Mouse (Mus musculus): ENCODE data around the gene Kalrn. TPM values are rescaled to one million over a fixed set of nuclear protein-coding genes. Genes with fewer than 3 reads are reported as not detected.

Gene Kalrn
- polyA plus RNA-seq, 1 experiment from 2014 or later: 33.2 TPM

DNA sequence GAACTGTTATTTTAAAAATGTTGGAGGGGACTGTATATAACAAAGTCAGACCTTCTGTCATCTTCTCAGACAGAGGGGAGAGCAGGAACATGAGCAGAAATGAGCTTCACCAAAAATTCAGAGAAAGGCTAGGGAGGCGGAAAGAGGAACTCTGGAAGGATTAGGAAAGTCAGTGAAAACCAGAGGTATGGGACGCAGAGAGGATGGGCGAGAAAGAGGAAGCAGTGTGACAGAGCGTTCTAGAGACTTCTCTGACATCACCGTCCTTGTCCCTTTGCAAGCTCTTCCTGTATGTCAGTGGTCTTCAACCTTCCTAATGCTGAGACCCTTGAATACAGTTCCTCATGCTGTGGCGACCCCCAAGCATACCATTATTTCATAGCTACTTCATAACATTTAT is 588.0 kb downstream of the Kalrn start:
- Histone ChIP-seq H3K4me3 (no peak overlapping the region), H3K9me3 (replicated peaks) (no peaks in the 10 kb centered on the region), H3K4me2 (replicated peaks) (no peak overlapping the region), H3K4me1 (no peaks in the 10 kb centered on the region), H3K27me3 (no peaks in the 10 kb centered on the region), H3K36me3 (peaks cover 6% of the 10 kb centered on the region; the same call in 1 of the 2 replicates), H3K9ac (no peak overlapping the region), H3K27ac (no peak overlapping the region)
- 88% methylated on average over 6 of the region's 6 CpGs for WGBS
- no peak for ATAC-seq (ENCODE audit: low FRiP score)

GRCm38 (mm10) chr16:33983712-33984111 is 589.6 kb downstream of the Kalrn start:
- Histone ChIP-seq H3K9me3 (replicated peaks) (no peaks in the 10 kb centered on the region), H3K4me1 (no peaks in the 10 kb centered on the region), H3K27me3 (no peaks in the 10 kb centered on the region), H3K4me2 (replicated peaks) (no peak overlapping the region), H3K4me3 (no peak overlapping the region), H3K27ac (no peak overlapping the region), H3K9ac (no peak overlapping the region), H3K36me3 (peaks cover 7% of the 10 kb centered on the region)
- ATAC-seq (ENCODE audit: low FRiP score): no peak
- 95% methylated on average over 6 of the region's 6 CpGs for WGBS

- no peaks in the 10 kb centered on the region for H3K27me3 ChIP-seq
- WGBS: 38% methylated on average over 2 of the region's 2 CpGs
- no peak overlapping the region for H3K4me2 ChIP-seq (replicated peaks)
- H3K9me3 ChIP-seq (replicated peaks): no peaks in the 10 kb centered on the region
- peaks cover 42% of the 10 kb centered on the region for H3K36me3 ChIP-seq
- no peaks in the 10 kb centered on the region for H3K4me1 ChIP-seq
- ATAC-seq (ENCODE audit: low FRiP score): no peak
- no peak overlapping the region for H3K4me3 ChIP-seq
- no peak overlapping the region; the same call in 1 of the 2 replicates for H3K27ac ChIP-seq
- H3K9ac ChIP-seq: no peak overlapping the region
Measured at GRCm38 (mm10) chr16:33979855-33980254, 593.5 kb downstream of the Kalrn start.

DNA sequence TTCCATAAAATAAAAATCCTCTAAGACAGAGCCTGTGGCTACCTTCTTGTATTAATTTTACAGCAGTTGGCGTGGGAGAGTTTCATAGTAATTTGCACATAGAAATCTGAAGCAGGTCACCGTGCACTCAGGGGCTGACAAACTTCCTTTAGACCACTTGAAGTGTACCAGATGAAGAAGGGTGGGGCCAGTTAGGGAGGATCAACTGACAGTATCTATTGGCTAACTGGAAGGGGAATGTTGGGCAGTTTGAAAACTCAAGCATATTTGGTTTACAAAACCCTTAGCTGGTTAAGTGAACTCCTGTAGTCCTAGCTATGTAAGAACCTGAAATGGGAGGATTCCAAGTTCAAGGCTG is 606.1 kb downstream of the Kalrn start:
- Histone ChIP-seq H3K9ac (peak overlapping the region; percentile 86; the same call in 1 of the 2 replicates), H3K27me3 (no peaks in the 10 kb centered on the region)
- WGBS: 70% methylated on average over 2 of the region's 2 CpGs

DNA sequence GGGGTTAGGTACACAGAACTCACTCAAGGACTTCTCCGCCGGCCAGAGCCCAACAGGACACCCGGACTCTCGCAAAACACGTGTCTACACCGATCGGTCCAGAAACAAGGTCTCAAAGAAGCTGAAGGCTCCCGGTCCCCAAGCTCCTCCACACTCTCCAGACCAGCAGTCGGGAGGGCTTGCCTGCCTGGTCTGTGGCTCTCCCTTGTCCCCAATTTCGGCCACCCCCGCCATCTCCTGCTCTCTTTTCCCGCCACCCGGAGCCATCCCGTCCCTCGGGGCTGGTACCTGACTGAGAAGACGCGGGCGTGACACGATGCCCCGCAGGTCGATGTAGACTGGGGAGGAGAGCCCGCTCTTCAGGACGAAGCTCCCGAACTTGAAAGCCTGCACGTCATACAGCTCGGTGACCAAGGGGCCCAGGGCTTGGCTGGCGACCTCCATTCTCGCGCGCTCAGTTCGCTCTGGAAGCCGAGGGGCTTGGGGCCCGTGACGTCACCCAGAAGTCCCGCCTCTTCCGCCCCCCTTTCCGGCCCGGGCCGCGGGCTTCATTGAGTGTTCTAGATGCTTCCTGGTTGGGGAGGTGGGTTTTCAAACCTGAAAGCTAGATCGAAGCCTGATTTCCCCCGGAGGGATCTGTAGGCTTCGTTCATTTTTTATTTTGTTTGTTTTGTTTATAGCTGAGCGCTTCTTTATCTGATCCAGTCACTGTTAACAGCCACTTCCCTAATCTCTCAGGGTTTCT is 606.6 kb downstream of the Kalrn start, which contains the start of gene Umps:
TSS of gene Umps (minus strand) at position 501 of the 745 bp plus-strand sequence.
- 2% methylated on average over 44 of the region's 44 CpGs for WGBS
- no peaks in the 10 kb centered on the region for H3K27me3 ChIP-seq
- H3K4me3 ChIP-seq: peak within 1 kb of the TSS; percentile 85
- H3K27ac ChIP-seq: peak within 1 kb of the TSS; percentile 50
- peak; percentile 93 for ATAC-seq (ENCODE audit: low FRiP score)
- peaks cover 18% of the 10 kb centered on the region for H3K36me3 ChIP-seq
- H3K4me2 ChIP-seq (replicated peaks): peak within 1 kb of the TSS; percentile 86
- H3K9ac ChIP-seq: peak within 1 kb of the TSS; percentile 86
- H3K4me1 ChIP-seq: peaks cover 17% of the 10 kb centered on the region
- no peaks in the 10 kb centered on the region for H3K9me3 ChIP-seq (replicated peaks)

More for the DNA sequence above, 606.1 kb downstream of the Kalrn start:
- peak overlapping the region; percentile 50 for H3K27ac ChIP-seq
- peaks cover 17% of the 10 kb centered on the region for H3K4me1 ChIP-seq
- peak overlapping the region; percentile 85 for H3K4me3 ChIP-seq
- H3K4me2 ChIP-seq (replicated peaks): peak overlapping the region; percentile 86
- H3K9me3 ChIP-seq (replicated peaks): no peaks in the 10 kb centered on the region
- 0 out of 2 replicates have a peak, but pooled peaks have one; percentile 36 for ATAC-seq (ENCODE audit: low FRiP score)
- H3K36me3 ChIP-seq: peaks cover 13% of the 10 kb centered on the region

DNA sequence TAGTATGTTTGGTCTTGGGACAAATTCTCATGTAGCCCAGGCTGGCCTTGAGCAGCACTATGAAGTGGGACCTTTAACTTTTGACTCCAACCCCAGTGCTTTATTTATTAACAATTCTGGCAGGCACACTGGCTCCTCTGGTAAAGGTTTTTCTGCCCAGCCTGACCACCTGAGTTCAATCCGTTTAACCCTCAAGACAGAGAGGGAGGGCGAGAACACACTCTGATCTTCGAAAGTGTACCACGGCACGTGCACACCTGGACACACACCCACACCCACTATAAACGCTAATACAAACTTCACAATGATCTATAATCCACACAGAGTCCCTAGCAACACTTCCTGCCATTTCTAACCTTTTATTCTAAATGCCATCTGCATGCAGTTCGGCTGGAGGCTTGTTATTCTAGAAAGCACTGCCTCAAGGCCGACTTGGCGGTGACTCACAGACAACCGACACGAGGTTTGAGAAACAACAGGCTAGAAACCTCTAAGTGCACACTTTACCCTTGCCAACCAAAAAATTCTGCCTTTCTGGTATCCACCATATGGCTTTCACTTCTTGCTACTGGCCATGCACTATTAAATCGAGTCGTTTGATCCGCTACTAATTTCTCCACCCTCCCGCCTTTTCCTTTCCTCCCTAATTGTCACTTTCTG is 607.3 kb downstream of the Kalrn start:
- WGBS: 17% methylated on average over 15 of the region's 15 CpGs
- no peaks in the 10 kb centered on the region for H3K27me3 ChIP-seq
- peak overlapping the region; percentile 86 for H3K9ac ChIP-seq
- ATAC-seq (ENCODE audit: low FRiP score): peak; percentile 33
- peak overlapping the region; percentile 86 for H3K4me2 ChIP-seq (replicated peaks)
- no peak overlapping the region for H3K27ac ChIP-seq
- no peaks in the 10 kb centered on the region for H3K9me3 ChIP-seq (replicated peaks)
- H3K36me3 ChIP-seq: peaks cover 25% of the 10 kb centered on the region
- H3K4me1 ChIP-seq: peaks cover 17% of the 10 kb centered on the region
- H3K4me3 ChIP-seq: peak overlapping the region; percentile 85

DNA sequence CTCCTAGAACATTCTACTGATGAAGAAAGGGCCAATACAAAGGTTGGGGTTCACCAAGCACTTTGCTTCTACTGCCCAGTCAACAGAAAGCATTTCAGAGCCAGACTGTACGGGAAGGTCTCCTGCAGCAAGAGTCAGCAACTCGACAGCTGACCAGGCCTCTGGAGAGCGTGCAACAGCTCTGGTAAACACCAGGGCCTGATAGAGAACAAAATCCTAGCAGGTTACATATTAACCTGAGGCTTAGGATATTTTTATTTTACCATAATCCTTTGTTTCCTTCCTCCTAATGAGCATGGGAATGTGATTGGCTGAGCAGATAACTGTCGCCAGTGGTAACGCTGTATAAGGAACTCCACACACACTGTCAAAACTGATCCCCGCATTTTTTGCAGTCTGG is 609.8 kb downstream of the Kalrn start:
- no peak overlapping the region for H3K9ac ChIP-seq
- H3K4me3 ChIP-seq: no peak overlapping the region
- WGBS: 92% methylated on average over 6 of the region's 6 CpGs
- no peak overlapping the region for H3K4me2 ChIP-seq (replicated peaks)
- H3K27ac ChIP-seq: no peak overlapping the region
- no peak for ATAC-seq (ENCODE audit: low FRiP score)
- no peaks in the 10 kb centered on the region for H3K9me3 ChIP-seq (replicated peaks)
- no peaks in the 10 kb centered on the region for H3K27me3 ChIP-seq
- peaks cover 47% of the 10 kb centered on the region for H3K36me3 ChIP-seq
- H3K4me1 ChIP-seq: peaks cover 17% of the 10 kb centered on the region

GRCm38 (mm10) chr16:33954793-33955192 is 618.5 kb downstream of the Kalrn start:
- Histone ChIP-seq H3K27ac (no peak overlapping the region), H3K4me3 (no peak overlapping the region), H3K9ac (no peak overlapping the region), H3K36me3 (peaks cover 67% of the 10 kb centered on the region), H3K4me2 (replicated peaks) (no peak overlapping the region), H3K9me3 (replicated peaks) (no peaks in the 10 kb centered on the region), H3K4me1 (no peaks in the 10 kb centered on the region), H3K27me3 (no peaks in the 10 kb centered on the region)
- 100% methylated on average over 1 of the region's 1 CpGs for WGBS
- no peak for ATAC-seq (ENCODE audit: low FRiP score)

DNA sequence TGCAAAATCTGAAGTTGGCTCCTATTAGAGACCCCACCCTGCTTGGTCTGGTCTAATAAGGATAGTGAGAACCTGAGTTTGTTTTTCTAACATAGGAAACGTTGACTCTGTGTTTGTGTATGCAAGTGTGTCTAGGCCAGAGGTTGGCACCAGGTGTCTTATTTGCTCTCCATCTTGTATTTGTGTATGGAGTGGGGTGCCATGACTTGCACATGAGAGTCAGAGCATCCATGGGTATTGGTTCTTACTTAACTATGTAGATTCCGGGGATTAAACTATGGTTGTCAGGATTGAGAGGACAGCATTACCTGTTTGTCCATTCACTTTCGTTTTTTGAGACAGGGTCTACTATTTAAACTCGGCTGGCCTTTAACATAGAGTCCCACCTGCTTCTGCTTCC is 620.3 kb downstream of the Kalrn start:
- no peak for ATAC-seq (ENCODE audit: low FRiP score)
- Histone ChIP-seq H3K4me3 (no peak overlapping the region), H3K36me3 (peaks cover 52% of the 10 kb centered on the region), H3K4me2 (replicated peaks) (no peak overlapping the region), H3K27ac (no peak overlapping the region), H3K27me3 (no peaks in the 10 kb centered on the region), H3K9me3 (replicated peaks) (no peaks in the 10 kb centered on the region), H3K4me1 (no peaks in the 10 kb centered on the region), H3K9ac (no peak overlapping the region)
- WGBS: 87% methylated on average over 4 of the region's 4 CpGs

GRCm38 (mm10) chr16:33950830-33951229 is 622.5 kb downstream of the Kalrn start:
- H3K4me1 ChIP-seq: no peaks in the 10 kb centered on the region
- H3K4me3 ChIP-seq: no peak overlapping the region
- no peak overlapping the region for H3K9ac ChIP-seq
- H3K36me3 ChIP-seq: peaks cover 31% of the 10 kb centered on the region
- H3K27ac ChIP-seq: no peak overlapping the region
- 32% methylated on average over 4 of the region's 4 CpGs for WGBS
- H3K4me2 ChIP-seq (replicated peaks): no peak overlapping the region
- no peaks in the 10 kb centered on the region for H3K27me3 ChIP-seq
- ATAC-seq (ENCODE audit: low FRiP score): peak; percentile 52
- no peaks in the 10 kb centered on the region for H3K9me3 ChIP-seq (replicated peaks)

- whole genome bisulfite sequencing: 84% methylated on average over 6 of the region's 6 CpGs
Measured at GRCm38 (mm10) chr16:33950386-33950785, 622.9 kb downstream of the Kalrn start.

DNA sequence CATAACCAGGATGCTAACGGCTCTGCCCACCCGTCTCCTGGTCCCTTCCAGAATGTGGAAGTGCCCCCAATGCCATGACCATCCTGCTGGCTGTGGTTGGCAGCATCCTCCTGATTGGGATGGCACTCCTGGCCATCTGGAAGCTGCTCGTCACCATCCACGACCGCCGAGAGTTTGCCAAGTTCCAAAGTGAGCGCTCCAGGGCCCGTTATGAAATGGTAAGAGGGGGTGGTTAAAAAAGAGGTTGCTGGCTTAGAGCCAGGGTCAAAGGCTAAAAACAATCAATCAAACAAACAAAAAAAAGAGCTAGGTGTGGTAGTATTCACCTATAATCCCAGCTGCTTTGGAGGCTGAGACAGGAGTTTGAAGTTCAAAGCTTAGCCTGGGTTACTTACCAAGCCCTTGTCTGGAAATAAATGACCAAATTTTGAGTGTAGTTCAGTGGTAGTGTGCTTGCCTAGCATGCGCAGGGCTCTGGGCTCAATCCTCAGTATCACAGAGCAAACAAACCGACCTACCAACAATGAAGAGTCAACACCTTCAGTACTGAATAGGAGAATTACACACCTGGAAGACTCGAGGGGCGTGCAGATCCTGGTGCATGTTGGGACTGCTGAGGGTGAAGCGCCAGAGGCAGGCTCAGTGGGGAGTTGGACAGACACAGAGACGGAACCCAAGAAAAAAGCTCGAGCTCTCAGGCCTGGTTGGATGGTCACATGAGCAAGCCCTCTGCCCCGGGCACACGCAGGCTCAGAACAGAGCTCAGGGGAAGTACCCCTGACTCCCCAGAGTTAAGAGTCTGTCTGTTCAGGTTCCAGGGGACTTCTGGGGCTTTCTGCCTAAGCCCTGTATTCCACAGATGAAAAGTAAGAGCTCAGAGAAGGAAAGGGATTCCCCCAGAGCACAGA is 625.4 kb downstream of the Kalrn start:
- Histone ChIP-seq H3K9me3 (replicated peaks) (no peaks in the 10 kb centered on the region), H3K9ac (no peak overlapping the region), H3K4me2 (replicated peaks) (no peak overlapping the region), H3K4me3 (no peak overlapping the region), H3K4me1 (peaks cover 8% of the 10 kb centered on the region; the same call in 1 of the 2 replicates), H3K36me3 (peaks cover 3% of the 10 kb centered on the region; the same call in 1 of the 2 replicates), H3K27ac (no peak overlapping the region), H3K27me3 (no peaks in the 10 kb centered on the region)
- no peak for ATAC-seq (ENCODE audit: low FRiP score)
- 85% methylated on average over 17 of the region's 17 CpGs for WGBS

More at GRCm38 (mm10) chr16:33950386-33950785, 622.9 kb downstream of the Kalrn start:
- Histone ChIP-seq H3K9me3 (replicated peaks) (no peaks in the 10 kb centered on the region), H3K9ac (no peak overlapping the region), H3K4me1 (no peaks in the 10 kb centered on the region), H3K36me3 (peaks cover 27% of the 10 kb centered on the region), H3K27ac (no peak overlapping the region), H3K27me3 (no peaks in the 10 kb centered on the region), H3K4me2 (replicated peaks) (no peak overlapping the region), H3K4me3 (no peak overlapping the region)
- ATAC-seq (ENCODE audit: low FRiP score): 0 out of 2 replicates have a peak, but pooled peaks have one; percentile 26

Data from hindbrain, embryonic 12.5 days (tissue).